Mouse (Mus musculus) heart, postnatal 0 days (tissue): Measurements from ENCODE around the gene Frmd6.

Source experiments
- CTCF ChIP-seq: IDR thresholded peaks from 2 replicates; pipeline ENCODE4 v1.5.1; 2016; ENCODE audit warnings: antibody characterized with exemption, control low read depth, low read depth
- EP300 ChIP-seq: IDR thresholded peaks from 2 replicates; pipeline ENCODE4 v1.6.1; 2016; ENCODE audit warnings: antibody characterized with exemption, low read depth

- TF ChIP-seq CTCF (no peak), EP300 (no peak; the same call in 1 of the 2 replicates)
Measured at GRCm38 (mm10) chr12:70825651-70826317, 470 bp downstream of the Frmd6 start.
